Mouse (Mus musculus): Measurements from ENCODE around the gene Tmem110. TPM values are rescaled to one million over a fixed set of nuclear protein-coding genes. Genes with fewer than 3 reads are reported as not detected.

Gene Tmem110
- total and polyA plus RNA-seq, 2 experiments from 2014 or later = 12.8 to 14.6 TPM

- TF ChIP-seq CTCF (IDR thresholded peaks at IDR 0.05; ENCODE audit: low read depth) = no peak
- Histone ChIP-seq H3K36me3 (ENCODE audit: insufficient read depth, low read length) (no peaks in the 10 kb centered on the region; the same call in 1 of the 2 replicates), H3K4me2 (ENCODE audit: low read depth, low read length) (no peak overlapping the region), H3K27ac (no peak overlapping the region), H3K9me3 (ENCODE audit: low read length) (no peaks in the 10 kb centered on the region), H3K4me3 (ENCODE audit: low read length) (no peak overlapping the region), H3K27me3 (ENCODE audit: insufficient read depth, low read length) (no peaks in the 10 kb centered on the region), H3K9ac (replicated peaks; ENCODE audit: low read length) (no peak overlapping the region), H3K4me1 (ENCODE audit: insufficient read depth, low read length) (no peaks in the 10 kb centered on the region)
- 90% methylated on average over 3 of the region's 3 CpGs for WGBS
- no peak for DNase-seq (ENCODE audit: low spot score)
- no peak for ATAC-seq
Measured at GRCm38 (mm10) chr14:30843701-30844100, 18.3 kb downstream of the Tmem110 start.

- Histone ChIP-seq H3K4me2 (ENCODE audit: low read depth, low read length) (no peak overlapping the region), H3K27me3 (ENCODE audit: insufficient read depth, low read length) (no peaks in the 10 kb centered on the region), H3K9ac (replicated peaks; ENCODE audit: low read length) (no peak overlapping the region), H3K36me3 (ENCODE audit: insufficient read depth, low read length) (no peaks in the 10 kb centered on the region), H3K4me3 (ENCODE audit: low read length) (no peak overlapping the region), H3K9me3 (ENCODE audit: low read length) (no peaks in the 10 kb centered on the region), H3K27ac (no peak overlapping the region), H3K4me1 (ENCODE audit: insufficient read depth, low read length) (no peaks in the 10 kb centered on the region)
- 87% methylated on average over 5 of the region's 5 CpGs for WGBS
- DNase-seq (ENCODE audit: low spot score) = no peak
- no peak for ATAC-seq
- no peak for TF ChIP-seq CTCF (IDR thresholded peaks at IDR 0.05; ENCODE audit: low read depth)
Measured at GRCm38 (mm10) chr14:30850504-30850903, 25.1 kb downstream of the Tmem110 start.

GRCm38 (mm10) chr14:30852325-30852724 is 26.9 kb downstream of the Tmem110 start:
- Histone ChIP-seq H3K4me2 (ENCODE audit: low read depth, low read length) (no peak overlapping the region), H3K9me3 (ENCODE audit: low read length) (no peaks in the 10 kb centered on the region), H3K4me3 (ENCODE audit: low read length) (no peak overlapping the region), H3K9ac (replicated peaks; ENCODE audit: low read length) (no peak overlapping the region), H3K27me3 (ENCODE audit: insufficient read depth, low read length) (no peaks in the 10 kb centered on the region), H3K36me3 (ENCODE audit: insufficient read depth, low read length) (no peaks in the 10 kb centered on the region), H3K27ac (no peak overlapping the region), H3K4me1 (ENCODE audit: insufficient read depth, low read length) (no peaks in the 10 kb centered on the region)
- DNase-seq (ENCODE audit: low spot score) (no peak), ATAC-seq (no peak)
- no peak for TF ChIP-seq CTCF (IDR thresholded peaks at IDR 0.05; ENCODE audit: low read depth)
- 90% methylated on average over 5 of the region's 5 CpGs for WGBS

- no peaks in the 10 kb centered on the region for H3K4me1 ChIP-seq (ENCODE audit: insufficient read depth, low read length)
- no peak overlapping the region for H3K27ac ChIP-seq
- 93% methylated on average over 3 of the region's 3 CpGs for WGBS
- H3K4me2 ChIP-seq (ENCODE audit: low read depth, low read length) = no peak overlapping the region
- no peak overlapping the region for H3K4me3 ChIP-seq (ENCODE audit: low read length)
- no peak overlapping the region for H3K9ac ChIP-seq (replicated peaks; ENCODE audit: low read length)
- no peaks in the 10 kb centered on the region for H3K9me3 ChIP-seq (ENCODE audit: low read length)
- H3K27me3 ChIP-seq (ENCODE audit: insufficient read depth, low read length) = no peaks in the 10 kb centered on the region
- no peak for TF ChIP-seq CTCF (IDR thresholded peaks at IDR 0.05; ENCODE audit: low read depth)
- ATAC-seq (no peak), DNase-seq (ENCODE audit: low spot score) (no peak)
- H3K36me3 ChIP-seq (ENCODE audit: insufficient read depth, low read length) = no peaks in the 10 kb centered on the region
Measured at GRCm38 (mm10) chr14:30855316-30855715, 29.9 kb downstream of the Tmem110 start.

- Histone ChIP-seq H3K27me3 (ENCODE audit: insufficient read depth, low read length) (no peaks in the 10 kb centered on the region), H3K4me1 (ENCODE audit: insufficient read depth, low read length) (no peaks in the 10 kb centered on the region), H3K9ac (replicated peaks; ENCODE audit: low read length) (no peak overlapping the region), H3K4me3 (ENCODE audit: low read length) (no peak overlapping the region), H3K9me3 (ENCODE audit: low read length) (no peaks in the 10 kb centered on the region), H3K27ac (no peak overlapping the region), H3K36me3 (ENCODE audit: insufficient read depth, low read length) (no peaks in the 10 kb centered on the region), H3K4me2 (ENCODE audit: low read depth, low read length) (no peak overlapping the region)
- WGBS = 89% methylated on average over 10 of the region's 10 CpGs
- ATAC-seq (no peak), DNase-seq (ENCODE audit: low spot score) (no peak)
- TF ChIP-seq CTCF (IDR thresholded peaks at IDR 0.05; ENCODE audit: low read depth) = no peak
Measured at GRCm38 (mm10) chr14:30856885-30857507, 31.6 kb downstream of the Tmem110 start.

- H3K36me3 ChIP-seq (ENCODE audit: insufficient read depth, low read length) = no peaks in the 10 kb centered on the region
- peak; percentile 22 for TF ChIP-seq CTCF (IDR thresholded peaks at IDR 0.05; ENCODE audit: low read depth)
- H3K4me1 ChIP-seq (ENCODE audit: insufficient read depth, low read length) = no peaks in the 10 kb centered on the region
- ATAC-seq = no peak
- 83% methylated on average over 4 of the region's 4 CpGs for WGBS
- no peak overlapping the region for H3K27ac ChIP-seq
- no peak overlapping the region for H3K4me2 ChIP-seq (ENCODE audit: low read depth, low read length)
- H3K4me3 ChIP-seq (ENCODE audit: low read length) = no peak overlapping the region
- DNase-seq (ENCODE audit: low spot score) = no peak
- no peaks in the 10 kb centered on the region for H3K9me3 ChIP-seq (ENCODE audit: low read length)
- no peak overlapping the region for H3K9ac ChIP-seq (replicated peaks; ENCODE audit: low read length)
- H3K27me3 ChIP-seq (ENCODE audit: insufficient read depth, low read length) = no peaks in the 10 kb centered on the region
Measured at GRCm38 (mm10) chr14:30857990-30858389, 32.6 kb downstream of the Tmem110 start.

- Histone ChIP-seq H3K4me2 (ENCODE audit: low read depth, low read length) (no peak overlapping the region), H3K4me1 (ENCODE audit: insufficient read depth, low read length) (no peaks in the 10 kb centered on the region), H3K36me3 (ENCODE audit: insufficient read depth, low read length) (peaks cover 10% of the 10 kb centered on the region; the same call in 1 of the 2 replicates), H3K27ac (no peak overlapping the region), H3K9me3 (ENCODE audit: low read length) (no peaks in the 10 kb centered on the region), H3K4me3 (ENCODE audit: low read length) (no peak overlapping the region), H3K9ac (replicated peaks; ENCODE audit: low read length) (no peak overlapping the region), H3K27me3 (ENCODE audit: insufficient read depth, low read length) (no peaks in the 10 kb centered on the region)
- 73% methylated on average over 16 of the region's 16 CpGs for WGBS
- TF ChIP-seq CTCF (IDR thresholded peaks at IDR 0.05; ENCODE audit: low read depth) = no peak
- no peak for ATAC-seq
- no peak for DNase-seq (ENCODE audit: low spot score)
Measured at GRCm38 (mm10) chr14:30861421-30862125, 36.2 kb downstream of the Tmem110 start.

All from hindbrain, postnatal 0 days (tissue).